Mouse (Mus musculus) bone marrow macrophage, adult 2 months (primary cell): ENCODE measurements around the gene Gm49333. TPM values are rescaled to one million over a fixed set of nuclear protein-coding genes. Genes with fewer than 3 reads are reported as not detected.
A peak's percentile ranks its signal among the peaks of the same experiment; 100 is the strongest.

ENCODE experiments used
- H3K27ac ChIP-seq: 2 replicates; pipeline ENCODE4 v1.5.1; 2012; ENCODE audit warnings: low read depth, low read length; ENCODE audit not compliant: insufficient read depth
- H3K4me1 ChIP-seq: 2 replicates; pipeline ENCODE4 v1.6.1; 2012; ENCODE audit warnings: low read length; ENCODE audit not compliant: control insufficient read depth, insufficient read depth
- H3K4me3 ChIP-seq: 2 replicates; pipeline ENCODE4 v1.5.1; 2012; ENCODE audit warnings: mild to moderate bottlenecking, low read length, moderate library complexity; ENCODE audit not compliant: insufficient read depth
- CTCF ChIP-seq: IDR thresholded peaks from 2 replicates; pipeline ENCODE4 v1.5.1; 2012; ENCODE audit warnings: low read depth, mild to moderate bottlenecking, low read length, moderate library complexity
- POLR2A ChIP-seq: IDR thresholded peaks from 2 replicates; pipeline ENCODE4 v1.6.1; 2012; ENCODE audit warnings: mild to moderate bottlenecking, low read depth, low read length, borderline replicate concordance
- polyA plus RNA-seq: library from polyadenylated mRNA; stranded (reverse); fragments of >200 nt; gene quantifications from 2 replicates; pipeline ENCODE4 v1.2.4, GENCODE M21; 2012; ENCODE audit not compliant: missing spikeins, insufficient read depth, insufficient read length

The Gm49333 gene
- polyA plus RNA-seq, 1 experiment, result not detected

GRCm38 (mm10) chr16:20600511-20600910 lies 10.9 kb upstream of the Gm49333 start:
- TF ChIP-seq CTCF (no peak), POLR2A (no peak)
- no peaks in the 10 kb centered on the region for H3K4me1 ChIP-seq
- no peak overlapping the region for H3K27ac ChIP-seq
- H3K4me3 ChIP-seq, result no peak overlapping the region

DNA sequence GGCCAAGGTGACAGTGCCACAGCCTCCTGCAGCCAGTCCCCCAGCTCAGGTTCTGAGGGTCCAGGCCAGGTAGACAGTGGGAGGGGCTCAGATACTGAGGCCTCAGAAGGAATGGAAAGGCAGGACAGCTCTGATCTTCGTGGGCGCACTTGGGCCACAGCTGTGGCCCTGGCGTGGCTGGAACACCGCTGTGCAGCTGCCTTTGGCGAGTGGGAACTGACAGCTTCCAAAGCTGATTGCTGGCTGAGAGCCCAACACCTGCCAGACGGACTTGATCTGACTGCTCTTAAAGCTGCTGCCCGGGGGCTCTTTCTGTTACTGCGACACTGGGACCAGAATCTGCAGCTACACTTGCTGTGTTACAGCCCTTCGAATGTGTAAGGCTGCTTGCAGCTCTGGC lies 6.7 kb upstream of the Gm49333 start:
- peaks cover 4% of the 10 kb centered on the region; the same call in 1 of the 2 replicates for H3K4me1 ChIP-seq
- no peak overlapping the region for H3K4me3 ChIP-seq
- no peak overlapping the region for H3K27ac ChIP-seq
- TF ChIP-seq CTCF (no peak), POLR2A (no peak)

DNA sequence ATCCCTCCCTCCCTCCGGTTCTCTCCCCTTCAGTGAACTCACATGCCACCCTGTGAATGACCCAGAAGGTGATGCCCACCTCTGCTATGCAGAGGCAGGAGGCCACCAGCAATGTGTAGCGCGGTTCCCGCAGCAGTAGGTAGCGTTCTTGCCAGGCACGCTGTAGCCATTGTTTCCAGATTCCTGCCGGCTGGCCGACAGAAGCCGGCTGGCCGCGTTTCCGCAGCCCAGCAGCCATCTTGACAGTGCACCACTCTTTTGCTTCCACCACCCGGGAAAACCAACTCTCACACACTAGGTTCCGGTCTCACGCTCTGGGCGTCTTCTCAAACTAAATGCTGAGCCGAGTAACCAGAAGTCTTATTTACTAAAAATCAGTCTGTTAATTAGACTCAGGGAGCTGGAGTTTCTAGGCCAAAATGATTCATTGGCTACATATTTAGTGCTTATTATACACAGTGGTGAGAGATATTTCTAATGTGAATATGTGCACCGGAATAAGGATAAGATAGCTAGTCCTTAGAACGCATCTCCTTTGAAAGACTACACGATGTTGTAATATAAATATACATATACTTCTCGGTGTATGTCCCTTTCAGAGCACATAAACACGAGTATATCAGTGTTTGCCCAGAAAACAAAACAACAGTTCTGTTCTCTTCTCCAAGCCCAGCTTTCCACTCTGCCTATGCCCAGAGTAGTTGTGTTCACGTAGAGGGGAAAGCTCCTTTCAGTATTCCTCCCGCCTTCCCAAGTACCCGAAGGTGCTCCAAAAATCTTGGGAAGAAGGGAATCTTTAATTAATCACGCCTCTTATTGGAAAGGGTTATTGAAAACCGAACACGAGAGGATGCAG lies 681 bp upstream of the Gm49333 start:
- peaks cover 4% of the 10 kb centered on the region; the same call in 1 of the 2 replicates for H3K4me1 ChIP-seq
- TF ChIP-seq POLR2A (peak; percentile 95), CTCF (no peak)

GRCm38 (mm10) chr16:20619541-20620398 lies 8.4 kb downstream of the Gm49333 start:
- H3K4me1 ChIP-seq, result peaks cover 11% of the 10 kb centered on the region
- no peak overlapping the region for H3K27ac ChIP-seq
- TF ChIP-seq CTCF (no peak), POLR2A (no peak)
- H3K4me3 ChIP-seq, result peak overlapping the region; percentile 60

More for the DNA sequence above, 681 bp upstream of the Gm49333 start:
- peak overlapping the region; percentile 75 for H3K4me3 ChIP-seq
- peak overlapping the region; percentile 66 for H3K27ac ChIP-seq

DNA sequence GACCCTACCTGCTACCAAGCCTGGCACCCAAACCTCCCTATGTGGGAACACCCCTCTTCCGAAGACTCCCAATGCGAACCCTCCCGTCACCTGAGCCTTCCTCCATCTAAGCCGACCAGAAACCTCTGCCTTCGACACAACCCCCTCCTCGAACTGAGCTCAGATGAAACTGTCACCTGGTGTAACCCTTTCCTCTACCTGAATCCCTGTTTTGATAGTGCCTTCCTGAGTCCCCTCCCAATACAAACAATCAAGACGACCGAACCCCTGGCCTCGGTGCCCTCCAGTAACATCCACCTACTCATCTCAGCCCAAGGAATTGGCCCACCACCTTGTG lies 9.0 kb downstream of the Gm49333 start:
- peaks cover 11% of the 10 kb centered on the region for H3K4me1 ChIP-seq
- peak overlapping the region; percentile 60 for H3K4me3 ChIP-seq
- H3K27ac ChIP-seq, result no peak overlapping the region
- TF ChIP-seq CTCF (no peak), POLR2A (no peak)

- peak overlapping the region; percentile 60 for H3K4me3 ChIP-seq
- H3K27ac ChIP-seq, result no peak overlapping the region
- TF ChIP-seq CTCF, result no peak
- TF ChIP-seq POLR2A, result no peak
Observed at GRCm38 (mm10) chr16:20620751-20621190, 9.4 kb downstream of the Gm49333 start.

GRCm38 (mm10) chr16:20621191-20621990 lies 10.0 kb downstream of the Gm49333 start, which contains the start of gene Camk2n2:
Camk2n2 (minus strand) TSS chr16:20621287.
- Histone ChIP-seq H3K4me3 (peak within 1 kb of the TSS; percentile 60), H3K27ac (peak within 1 kb of the TSS; percentile 17), H3K4me1 (peaks cover 11% of the 10 kb centered on the region)
- TF ChIP-seq POLR2A, result no peak
- TF ChIP-seq CTCF, result no peak

More at GRCm38 (mm10) chr16:20620751-20621190, 9.4 kb downstream of the Gm49333 start:
- peaks cover 11% of the 10 kb centered on the region for H3K4me1 ChIP-seq

DNA sequence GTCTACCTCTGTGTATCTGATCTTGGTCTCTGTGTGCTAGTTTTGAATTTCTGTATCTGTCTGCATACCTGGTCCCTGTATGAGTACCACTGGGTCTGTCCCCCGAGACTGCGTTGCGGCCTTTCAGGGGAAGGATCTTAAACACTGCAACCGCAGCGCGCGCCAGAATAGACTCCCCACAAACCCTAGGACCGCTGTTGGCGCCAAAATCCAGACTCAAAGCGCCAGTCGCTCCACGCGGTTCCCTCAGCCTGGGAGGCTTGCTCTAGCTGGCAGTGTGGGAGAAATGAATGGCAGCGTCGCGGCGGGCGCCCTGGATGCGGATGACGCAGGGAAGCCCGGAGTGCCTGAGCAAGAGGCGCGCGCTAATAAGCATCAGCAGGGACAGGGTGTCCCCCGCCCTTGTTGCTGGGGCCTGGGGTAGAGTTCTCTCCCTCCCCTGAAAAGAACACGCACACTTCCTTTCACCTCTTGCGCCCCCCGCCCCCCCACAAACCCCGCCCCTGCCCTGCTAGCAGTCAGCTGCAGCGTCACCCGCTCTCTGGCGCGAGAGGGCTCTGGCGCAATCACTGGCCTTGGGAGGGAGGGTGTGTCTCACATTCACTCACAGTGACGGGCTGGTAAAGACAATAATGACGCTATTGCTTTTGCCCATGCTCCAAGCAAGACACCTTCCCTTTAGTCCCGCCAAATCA lies 10.7 kb downstream of the Gm49333 start:
- Histone ChIP-seq H3K4me1 (peaks cover 11% of the 10 kb centered on the region), H3K27ac (peak overlapping the region; percentile 17), H3K4me3 (peak overlapping the region; percentile 60)
- TF ChIP-seq CTCF (no peak), POLR2A (no peak)
